Mouse (Mus musculus): ENCODE measurements around the gene Pclaf. TPM values are rescaled to one million over a fixed set of nuclear protein-coding genes. Genes with fewer than 3 reads are reported as not detected.
A peak's percentile ranks its signal among the peaks of the same experiment; 100 is the strongest.

Pclaf gene
- 152 and 176 TPM in 2 replicates for polyA plus RNA-seq (2015; fragmentation: Nextera tagmentation; extraction: Ambion mirVana)

- H3K27me3 ChIP-seq (replicated peaks) = no peaks in the 10 kb centered on the region
- H3K4me1 ChIP-seq (replicated peaks) = no peaks in the 10 kb centered on the region
- H3K27ac ChIP-seq = peak within 1 kb of the TSS; percentile 48
- no peaks in the 10 kb centered on the region for H3K9me3 ChIP-seq
- H3K4me2 ChIP-seq (replicated peaks) = peak within 1 kb of the TSS; percentile 90
- peak within 1 kb of the TSS; percentile 73 for H3K9ac ChIP-seq
- H3K4me3 ChIP-seq (replicated peaks) = peak within 1 kb of the TSS; percentile 65
- 0% methylated on average over 21 of the region's 21 CpGs for WGBS
- ATAC-seq = peak; percentile 94
- no peaks in the 10 kb centered on the region for H3K36me3 ChIP-seq
Observed at GRCm38 (mm10) chr9:65890143-65890628, at the start of gene Pclaf. TSS of gene Pclaf (plus strand) at chr9:65890237.

GRCm38 (mm10) chr9:65844421-65845165, 45.4 kb upstream of the Pclaf start:
- ATAC-seq = no peak
- Histone ChIP-seq H3K4me2 (replicated peaks) (no peak overlapping the region), H3K9ac (no peak overlapping the region), H3K36me3 (no peaks in the 10 kb centered on the region), H3K27ac (no peak overlapping the region), H3K27me3 (replicated peaks) (no peaks in the 10 kb centered on the region), H3K4me1 (replicated peaks) (no peaks in the 10 kb centered on the region), H3K9me3 (no peaks in the 10 kb centered on the region), H3K4me3 (replicated peaks) (no peak overlapping the region)
- 84% methylated on average over 7 of the region's 7 CpGs for WGBS

- no peak for ATAC-seq
- Histone ChIP-seq H3K27ac (no peak overlapping the region), H3K4me3 (replicated peaks) (no peak overlapping the region)
Observed at GRCm38 (mm10) chr9:65848154-65848553, 41.9 kb upstream of the Pclaf start.

GRCm38 (mm10) chr9:65850203-65850602, 39.8 kb upstream of the Pclaf start:
- Histone ChIP-seq H3K27me3 (replicated peaks) (no peaks in the 10 kb centered on the region), H3K9me3 (no peaks in the 10 kb centered on the region), H3K4me2 (replicated peaks) (no peak overlapping the region), H3K27ac (no peak overlapping the region), H3K36me3 (no peaks in the 10 kb centered on the region), H3K9ac (no peak overlapping the region), H3K4me1 (replicated peaks) (no peaks in the 10 kb centered on the region), H3K4me3 (replicated peaks) (no peak overlapping the region)
- ATAC-seq = no peak
- 20% methylated on average over 1 of the region's 1 CpGs for WGBS

More at GRCm38 (mm10) chr9:65848154-65848553, 41.9 kb upstream of the Pclaf start:
- H3K4me1 ChIP-seq (replicated peaks) = no peaks in the 10 kb centered on the region
- no peak overlapping the region for H3K4me2 ChIP-seq (replicated peaks)
- no peaks in the 10 kb centered on the region for H3K36me3 ChIP-seq
- H3K9ac ChIP-seq = no peak overlapping the region
- H3K9me3 ChIP-seq = no peaks in the 10 kb centered on the region
- no peaks in the 10 kb centered on the region for H3K27me3 ChIP-seq (replicated peaks)

GRCm38 (mm10) chr9:65859656-65860055, 30.4 kb upstream of the Pclaf start:
- no peaks in the 10 kb centered on the region for H3K4me1 ChIP-seq (replicated peaks)
- no peak overlapping the region for H3K27ac ChIP-seq
- no peak overlapping the region for H3K9ac ChIP-seq
- H3K9me3 ChIP-seq = no peaks in the 10 kb centered on the region
- H3K4me3 ChIP-seq (replicated peaks) = no peak overlapping the region
- 65% methylated on average over 1 of the region's 1 CpGs for WGBS
- no peak for ATAC-seq
- peaks cover 14% of the 10 kb centered on the region for H3K36me3 ChIP-seq
- H3K27me3 ChIP-seq (replicated peaks) = no peaks in the 10 kb centered on the region
- no peak overlapping the region for H3K4me2 ChIP-seq (replicated peaks)

GRCm38 (mm10) chr9:65884564-65885315, 5.3 kb upstream of the Pclaf start:
- Histone ChIP-seq H3K27ac (peak overlapping the region; percentile 69), H3K9me3 (no peaks in the 10 kb centered on the region), H3K36me3 (no peaks in the 10 kb centered on the region), H3K27me3 (replicated peaks) (no peaks in the 10 kb centered on the region), H3K4me1 (replicated peaks) (no peaks in the 10 kb centered on the region), H3K9ac (peak overlapping the region; percentile 63), H3K4me2 (replicated peaks) (peak overlapping the region; percentile 74), H3K4me3 (replicated peaks) (peak overlapping the region; percentile 61)
- peak; percentile 98 for ATAC-seq
- WGBS = under 1% methylated on average over 37 of the region's 37 CpGs

GRCm38 (mm10) chr9:65891126-65891525, 1.1 kb downstream of the Pclaf start:
- Histone ChIP-seq H3K4me1 (replicated peaks) (no peaks in the 10 kb centered on the region), H3K9ac (peak overlapping the region; percentile 39), H3K4me2 (replicated peaks) (peak overlapping the region; percentile 90), H3K9me3 (no peaks in the 10 kb centered on the region), H3K27ac (no peak overlapping the region), H3K4me3 (replicated peaks) (peak overlapping the region; percentile 65), H3K36me3 (no peaks in the 10 kb centered on the region), H3K27me3 (replicated peaks) (no peaks in the 10 kb centered on the region)
- 3% methylated on average over 5 of the region's 5 CpGs for WGBS
- 0 out of 2 replicates have a peak, but pooled peaks have one; percentile 26 for ATAC-seq

GRCm38 (mm10) chr9:65896977-65897376, 6.9 kb downstream of the Pclaf start:
- no peak overlapping the region for H3K4me3 ChIP-seq (replicated peaks)
- 0 out of 2 replicates have a peak, but pooled peaks cover 2% of the 10 kb centered on the region for H3K36me3 ChIP-seq
- WGBS = 78% methylated on average over 2 of the region's 2 CpGs
- no peak overlapping the region for H3K4me2 ChIP-seq (replicated peaks)
- no peak overlapping the region for H3K9ac ChIP-seq
- no peaks in the 10 kb centered on the region for H3K9me3 ChIP-seq
- no peaks in the 10 kb centered on the region for H3K27me3 ChIP-seq (replicated peaks)
- peak; percentile 75 for ATAC-seq
- H3K4me1 ChIP-seq (replicated peaks) = no peaks in the 10 kb centered on the region
- H3K27ac ChIP-seq = no peak overlapping the region

- H3K36me3 ChIP-seq = peaks cover 7% of the 10 kb centered on the region; the same call in 1 of the 2 replicates
- H3K9ac ChIP-seq = no peak overlapping the region
- H3K27ac ChIP-seq = no peak overlapping the region
- H3K4me2 ChIP-seq (replicated peaks) = no peak overlapping the region
- 95% methylated on average over 3 of the region's 3 CpGs for WGBS
- no peak for ATAC-seq
- no peaks in the 10 kb centered on the region for H3K27me3 ChIP-seq (replicated peaks)
- no peaks in the 10 kb centered on the region for H3K4me1 ChIP-seq (replicated peaks)
- no peaks in the 10 kb centered on the region for H3K9me3 ChIP-seq
- no peak overlapping the region for H3K4me3 ChIP-seq (replicated peaks)
Observed at GRCm38 (mm10) chr9:65902879-65903278, 12.8 kb downstream of the Pclaf start.

- H3K4me1 ChIP-seq (replicated peaks) = no peaks in the 10 kb centered on the region
- no peak overlapping the region for H3K4me2 ChIP-seq (replicated peaks)
- no peak overlapping the region for H3K27ac ChIP-seq
- H3K4me3 ChIP-seq (replicated peaks) = no peak overlapping the region
- no peaks in the 10 kb centered on the region for H3K9me3 ChIP-seq
- peaks cover 7% of the 10 kb centered on the region; the same call in 1 of the 2 replicates for H3K36me3 ChIP-seq
- no peak overlapping the region for H3K9ac ChIP-seq
- ATAC-seq = no peak
- H3K27me3 ChIP-seq (replicated peaks) = no peaks in the 10 kb centered on the region
Observed at GRCm38 (mm10) chr9:65903419-65903818, 13.4 kb downstream of the Pclaf start.

- H3K9me3 ChIP-seq = no peaks in the 10 kb centered on the region
- peak within 1 kb of the TSS; percentile 83 for H3K4me2 ChIP-seq (replicated peaks)
- peak; percentile 99 for ATAC-seq
- no peaks in the 10 kb centered on the region; the same call in 1 of the 2 replicates for H3K4me1 ChIP-seq (replicated peaks)
- peak within 1 kb of the TSS; percentile 87 for H3K27ac ChIP-seq
- peak within 1 kb of the TSS; percentile 78 for H3K9ac ChIP-seq
- no peaks in the 10 kb centered on the region for H3K27me3 ChIP-seq (replicated peaks)
- peaks cover 2% of the 10 kb centered on the region; the same call in 1 of the 2 replicates for H3K36me3 ChIP-seq
- peak within 1 kb of the TSS; percentile 81 for H3K4me3 ChIP-seq (replicated peaks)
- WGBS = under 1% methylated on average over 38 of the region's 38 CpGs
Observed at GRCm38 (mm10) chr9:65908394-65909300, 18.6 kb downstream of the Pclaf start, which contains the start of the genes Trip4 and Csnk1g1. TSS of gene Trip4 (minus strand) at chr9:65908794. TSS of gene Csnk1g1 (plus strand) at chr9:65908924.
